Mouse (Mus musculus) hindbrain, embryonic 12.5 days (tissue): ENCODE data around the gene Muc20. TPM values are rescaled to one million over a fixed set of nuclear protein-coding genes. Genes with fewer than 3 reads are reported as not detected.

Source experiments
- ATAC-seq: fragments of 200-750 bp; cut with Nextera tagmentation; 2 replicates; pipeline ENCODE4 v1.8.0; 2017; ENCODE audit warnings: moderate TSS enrichment; ENCODE audit not compliant: low FRiP score
- H3K27ac ChIP-seq: fragments of 300-500 bp; sonication (generic); 2 replicates; pipeline ENCODE4 v1.5.1; 2016; ENCODE audit warnings: mild to moderate bottlenecking
- H3K27me3 ChIP-seq: fragments of 300-500 bp; sonication (generic); 2 replicates; pipeline ENCODE4 v1.6.1; 2016; ENCODE audit warnings: mild to moderate bottlenecking
- H3K36me3 ChIP-seq: fragments of 300-500 bp; sonication (generic); 2 replicates; pipeline ENCODE4 v1.6.1; 2016; ENCODE audit warnings: mild to moderate bottlenecking
- H3K4me1 ChIP-seq: fragments of 300-500 bp; sonication (generic); 2 replicates; pipeline ENCODE4 v1.6.1; 2016
- H3K4me2 ChIP-seq: fragments of 300-500 bp; sonication (generic); replicated peaks from 2 replicates; pipeline ENCODE4 v1.6.1; 2016; ENCODE audit warnings: mild to moderate bottlenecking
- H3K4me3 ChIP-seq: fragments of 300-500 bp; sonication (generic); 2 replicates; pipeline ENCODE4 v1.5.1; 2016; ENCODE audit warnings: mild to moderate bottlenecking
- H3K9ac ChIP-seq: fragments of 300-500 bp; sonication (generic); 2 replicates; pipeline ENCODE4 v1.6.1; 2016; ENCODE audit warnings: mild to moderate bottlenecking, moderate library complexity
- H3K9me3 ChIP-seq: fragments of 300-500 bp; sonication (generic); replicated peaks from 2 replicates; pipeline ENCODE4 v1.6.1; 2016; ENCODE audit warnings: mild to moderate bottlenecking
- WGBS: fragments of 180-500 bp; shearing (Covaris S2); methylation state at CpG from one replicate; pipeline ENCODE4 v1.1.7; 2016; 5-methylcytosine and 5-hydroxymethylcytosine counted together
- polyA plus RNA-seq: library from polyadenylated mRNA; unstranded; fragments of >200 nt; fragmentation: Nextera tagmentation; extraction: Ambion mirVana; gene quantifications from 2 replicates; pipeline ENCODE4 v1.2.1, GENCODE M21; 2016

The Muc20 gene
- polyA plus RNA-seq, 1 experiment from 2014 or later: 0.06 TPM

- Histone ChIP-seq H3K27me3 (no peaks in the 10 kb centered on the region), H3K9ac (no peak overlapping the region), H3K9me3 (peaks cover 4% of the 10 kb centered on the region; the same call in 1 of the 2 replicates), H3K36me3 (no peaks in the 10 kb centered on the region), H3K4me1 (no peaks in the 10 kb centered on the region), H3K4me2 (no peak overlapping the region), H3K4me3 (no peak overlapping the region), H3K27ac (no peak overlapping the region)
- 92% methylated on average over 5 of the region's 5 CpGs for WGBS
- ATAC-seq: no peak
These were observed 7.2 kb downstream of the Muc20 start for GRCm38 (mm10) chr16:32790056-32790455.

DNA sequence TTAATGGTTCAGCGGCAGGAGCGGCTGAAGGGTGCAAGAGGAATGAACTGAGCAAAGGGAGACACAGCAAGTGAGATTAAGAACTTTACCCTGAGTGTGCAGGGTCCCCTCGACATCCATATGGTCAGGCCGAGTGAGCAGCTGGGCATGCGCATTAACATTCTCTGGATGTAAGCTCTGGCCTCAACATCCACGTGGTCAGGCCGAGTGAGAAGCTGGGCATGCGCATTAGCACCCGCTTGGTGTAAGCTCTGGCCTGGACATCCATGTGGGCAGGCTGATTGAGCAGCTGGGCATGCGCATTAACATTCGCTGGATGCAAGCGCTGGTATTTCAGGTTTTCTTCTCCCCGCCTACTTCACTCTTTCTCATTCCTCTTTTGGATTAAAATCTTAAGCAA is 12.4 kb downstream of the Muc20 start:
- Histone ChIP-seq H3K9ac (no peak overlapping the region), H3K4me3 (no peak overlapping the region), H3K9me3 (peaks cover 4% of the 10 kb centered on the region; the same call in 1 of the 2 replicates), H3K4me1 (0 out of 2 replicates have a peak, but pooled peaks cover 4% of the 10 kb centered on the region), H3K4me2 (no peak overlapping the region), H3K27ac (no peak overlapping the region), H3K27me3 (no peaks in the 10 kb centered on the region), H3K36me3 (no peaks in the 10 kb centered on the region)
- WGBS: 66% methylated on average over 13 of the region's 13 CpGs
- 0 out of 2 replicates have a peak, but pooled peaks have one; percentile 50 for ATAC-seq

- no peak overlapping the region for H3K4me3 ChIP-seq
- peaks cover 2% of the 10 kb centered on the region; the same call in 1 of the 2 replicates for H3K9me3 ChIP-seq
- H3K27me3 ChIP-seq: no peaks in the 10 kb centered on the region
- 0 out of 2 replicates have a peak, but pooled peaks have one; percentile 46 for ATAC-seq
- 47% methylated on average over 5 of the region's 5 CpGs for WGBS
- H3K36me3 ChIP-seq: no peaks in the 10 kb centered on the region
- no peak overlapping the region for H3K9ac ChIP-seq
- H3K27ac ChIP-seq: no peak overlapping the region
- H3K4me2 ChIP-seq: no peak overlapping the region
- 0 out of 2 replicates have a peak, but pooled peaks cover 4% of the 10 kb centered on the region for H3K4me1 ChIP-seq
These were observed 13.7 kb downstream of the Muc20 start for GRCm38 (mm10) chr16:32783324-32784062.

DNA sequence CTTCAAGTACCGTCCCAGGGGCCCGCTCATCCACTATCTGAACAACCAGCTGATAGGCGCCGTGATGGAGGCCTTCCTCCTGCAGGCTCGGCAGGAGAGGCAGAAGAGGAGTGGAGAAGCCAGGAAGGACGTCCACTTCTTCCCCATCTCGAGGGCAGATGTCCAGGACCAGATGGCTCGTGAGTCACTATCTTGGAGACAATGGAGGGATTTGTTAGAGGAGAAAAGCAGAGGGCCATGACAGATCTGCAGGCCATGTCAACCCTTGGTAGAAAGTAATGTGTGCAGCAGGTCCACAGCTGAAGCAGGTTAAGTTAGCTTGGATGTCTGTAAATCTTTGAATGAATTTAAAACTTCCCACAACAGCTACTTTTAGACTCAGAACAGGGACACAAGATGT is 18.3 kb downstream of the Muc20 start:
- WGBS: 60% methylated on average over 8 of the region's 8 CpGs
- H3K27ac ChIP-seq: no peak overlapping the region
- no peaks in the 10 kb centered on the region for H3K9me3 ChIP-seq
- no peak overlapping the region for H3K9ac ChIP-seq
- no peak for ATAC-seq
- H3K4me3 ChIP-seq: no peak overlapping the region
- H3K36me3 ChIP-seq: no peaks in the 10 kb centered on the region
- no peak overlapping the region for H3K4me2 ChIP-seq
- H3K27me3 ChIP-seq: no peaks in the 10 kb centered on the region
- 0 out of 2 replicates have a peak, but pooled peaks cover 4% of the 10 kb centered on the region for H3K4me1 ChIP-seq

GRCm38 (mm10) chr16:32776676-32777075 is 20.6 kb downstream of the Muc20 start:
- ATAC-seq: no peak
- H3K27ac ChIP-seq: no peak overlapping the region
- WGBS: 83% methylated on average over 10 of the region's 10 CpGs

DNA sequence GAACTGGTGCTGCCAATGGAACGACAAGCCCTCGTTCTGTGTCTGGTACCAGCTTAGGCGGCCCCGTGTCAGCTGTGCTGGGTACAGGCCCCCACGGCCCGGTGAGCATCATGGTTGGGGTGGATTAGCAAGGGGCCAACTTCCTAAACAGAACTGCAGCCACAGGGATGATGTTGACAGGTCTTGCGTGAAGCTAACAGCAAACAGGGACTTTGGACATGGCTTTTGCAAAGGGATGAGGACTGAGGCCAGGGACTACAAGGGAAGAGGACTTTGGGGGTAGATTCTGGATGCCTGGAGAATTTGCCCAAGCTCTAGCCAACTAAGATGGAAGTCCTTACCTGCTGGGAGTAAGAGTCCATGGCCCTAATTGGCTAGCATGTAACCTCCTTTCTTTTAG is 30.3 kb downstream of the Muc20 start:
- Histone ChIP-seq H3K9ac (no peak overlapping the region), H3K27ac (no peak overlapping the region), H3K9me3 (no peaks in the 10 kb centered on the region), H3K4me1 (no peaks in the 10 kb centered on the region), H3K36me3 (no peaks in the 10 kb centered on the region), H3K4me2 (no peak overlapping the region), H3K4me3 (no peak overlapping the region), H3K27me3 (no peaks in the 10 kb centered on the region)
- WGBS: 93% methylated on average over 7 of the region's 7 CpGs
- no peak for ATAC-seq

More at GRCm38 (mm10) chr16:32776676-32777075, 20.6 kb downstream of the Muc20 start:
- H3K4me3 ChIP-seq: no peak overlapping the region
- H3K4me2 ChIP-seq: no peak overlapping the region
- H3K9me3 ChIP-seq: no peaks in the 10 kb centered on the region
- no peaks in the 10 kb centered on the region for H3K4me1 ChIP-seq
- H3K36me3 ChIP-seq: no peaks in the 10 kb centered on the region
- no peaks in the 10 kb centered on the region for H3K27me3 ChIP-seq
- H3K9ac ChIP-seq: no peak overlapping the region

- no peak overlapping the region for H3K27ac ChIP-seq
- H3K36me3 ChIP-seq: no peaks in the 10 kb centered on the region
- H3K4me1 ChIP-seq: no peaks in the 10 kb centered on the region
- no peaks in the 10 kb centered on the region for H3K9me3 ChIP-seq
- ATAC-seq: no peak
- H3K4me3 ChIP-seq: no peak overlapping the region
- H3K4me2 ChIP-seq: no peak overlapping the region
- H3K27me3 ChIP-seq: no peaks in the 10 kb centered on the region
- 81% methylated on average over 6 of the region's 6 CpGs for WGBS
- no peak overlapping the region for H3K9ac ChIP-seq
These were observed 32.3 kb downstream of the Muc20 start for GRCm38 (mm10) chr16:32764961-32765360.

GRCm38 (mm10) chr16:32764550-32764949 is 32.7 kb downstream of the Muc20 start:
- Histone ChIP-seq H3K36me3 (no peaks in the 10 kb centered on the region), H3K4me1 (no peaks in the 10 kb centered on the region), H3K4me2 (no peak overlapping the region), H3K4me3 (no peak overlapping the region), H3K27ac (no peak overlapping the region), H3K27me3 (no peaks in the 10 kb centered on the region), H3K9me3 (no peaks in the 10 kb centered on the region), H3K9ac (no peak overlapping the region)
- no peak for ATAC-seq
- 89% methylated on average over 2 of the region's 2 CpGs for WGBS

DNA sequence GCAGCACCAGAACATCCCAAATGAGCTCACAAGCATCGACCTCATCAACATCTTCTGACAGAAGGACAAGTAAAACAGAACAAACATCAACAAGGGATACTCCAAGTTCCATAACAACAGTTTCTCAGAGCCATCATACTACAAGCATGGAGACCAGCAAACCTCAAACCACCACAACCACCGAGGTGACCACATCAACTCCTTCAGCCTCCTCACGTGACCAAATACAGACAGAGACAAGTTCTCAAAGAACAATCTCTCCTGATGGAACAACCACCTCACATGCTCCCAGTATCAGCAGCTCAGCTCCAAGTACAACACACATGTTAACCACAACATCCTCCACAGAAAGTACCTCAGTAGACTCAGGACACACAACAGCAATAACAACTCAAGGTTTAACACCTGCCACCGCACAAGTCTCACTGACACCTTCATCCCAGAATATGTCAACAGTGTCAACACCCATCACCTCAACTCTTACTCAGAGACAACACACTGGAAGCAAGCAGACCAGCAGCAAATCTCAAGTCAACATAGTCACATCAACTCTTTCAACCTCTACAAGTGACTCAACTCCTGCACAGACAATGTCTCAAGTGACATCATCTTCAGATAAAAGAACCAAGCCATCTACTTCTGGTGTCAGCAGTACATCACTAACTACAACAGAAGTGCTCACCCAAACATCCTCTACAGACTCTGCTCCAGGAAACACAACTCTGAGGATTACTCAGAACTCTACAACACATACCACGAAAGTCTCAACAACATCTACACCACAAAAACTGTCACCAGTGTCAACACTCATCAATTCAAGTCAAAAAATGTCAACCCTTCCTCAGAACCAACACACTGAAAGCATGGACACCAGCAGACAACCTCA is 46.8 kb downstream of the Muc20 start:
- Histone ChIP-seq H3K4me1 (no peaks in the 10 kb centered on the region), H3K9me3 (no peaks in the 10 kb centered on the region), H3K9ac (no peak overlapping the region), H3K36me3 (no peaks in the 10 kb centered on the region), H3K27me3 (no peaks in the 10 kb centered on the region), H3K4me3 (no peak overlapping the region), H3K27ac (no peak overlapping the region), H3K4me2 (no peak overlapping the region)
- 87% methylated on average over 5 of the region's 5 CpGs for WGBS
- ATAC-seq: no peak

GRCm38 (mm10) chr16:32745852-32746251 is 51.4 kb downstream of the Muc20 start:
- Histone ChIP-seq H3K27ac (no peak overlapping the region), H3K36me3 (no peaks in the 10 kb centered on the region), H3K4me1 (peaks cover 1% of the 10 kb centered on the region; the same call in 1 of the 2 replicates), H3K4me2 (no peak overlapping the region), H3K4me3 (no peak overlapping the region), H3K27me3 (no peaks in the 10 kb centered on the region), H3K9ac (no peak overlapping the region), H3K9me3 (no peaks in the 10 kb centered on the region)
- WGBS: 85% methylated on average over 6 of the region's 6 CpGs
- no peak for ATAC-seq

- Histone ChIP-seq H3K27ac (no peak overlapping the region), H3K36me3 (no peaks in the 10 kb centered on the region), H3K4me1 (peaks cover 3% of the 10 kb centered on the region; the same call in 1 of the 2 replicates), H3K4me3 (no peak overlapping the region), H3K27me3 (no peaks in the 10 kb centered on the region), H3K9me3 (no peaks in the 10 kb centered on the region), H3K4me2 (no peak overlapping the region), H3K9ac (no peak overlapping the region)
- no peak for ATAC-seq
- 79% methylated on average over 2 of the region's 2 CpGs for WGBS
These were observed 54.5 kb downstream of the Muc20 start for GRCm38 (mm10) chr16:32742712-32743111.

DNA sequence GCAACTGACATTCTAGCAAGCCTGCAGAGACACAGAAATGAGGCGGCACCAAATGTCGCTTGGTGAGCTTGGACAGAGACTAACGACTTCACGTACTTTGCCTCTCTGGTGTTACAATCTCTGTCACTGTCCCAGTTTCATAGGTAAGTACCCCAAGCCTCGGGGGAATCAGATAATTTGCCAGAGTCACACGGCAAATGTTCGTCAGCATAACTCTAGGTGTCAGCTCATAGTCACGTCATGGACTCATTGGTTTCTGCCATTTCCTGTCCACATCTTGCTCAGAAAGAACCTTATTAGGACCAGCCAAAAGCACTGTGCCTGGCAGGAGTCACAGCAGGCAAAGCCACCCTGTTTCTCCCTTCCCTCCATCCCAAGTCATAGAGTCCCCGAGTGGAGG is 55.9 kb downstream of the Muc20 start:
- ATAC-seq: no peak
- peaks cover 3% of the 10 kb centered on the region; the same call in 1 of the 2 replicates for H3K4me1 ChIP-seq
- H3K4me3 ChIP-seq: no peak overlapping the region
- H3K9ac ChIP-seq: no peak overlapping the region
- H3K9me3 ChIP-seq: no peaks in the 10 kb centered on the region
- no peak overlapping the region for H3K4me2 ChIP-seq
- H3K36me3 ChIP-seq: no peaks in the 10 kb centered on the region
- H3K27me3 ChIP-seq: no peaks in the 10 kb centered on the region
- no peak overlapping the region for H3K27ac ChIP-seq
- WGBS: 76% methylated on average over 9 of the region's 9 CpGs
